ENCODE assay signal across 7 mouse cellular contexts in genomic region chr12:84249217-84249616, GRCm38 (mm10). TPM values are rescaled to one million over a fixed set of nuclear protein-coding genes. Genes with fewer than 3 reads are reported as not detected.
A peak's percentile ranks its signal among the peaks of the same experiment; 100 is the strongest.
DNase-seq lines count a peak whose midpoint lies in the region; ATAC-seq lines count a peak whose summit lies in the region.

No protein-coding gene starts in this region.

- peak; percentile 80 for DNase-seq in ES-CJ7 (ENCODE audit: low read depth, low spot score)
- peak; percentile 50 to 59 for DNase-seq in adrenal gland, adult 18-20 months (ENCODE audit: low spot score in 2 of 2)
- peak; percentile 56 for DNase-seq in embryo, embryonic 11.5 days (ENCODE audit: low read depth, low spot score)
- peak; percentile 77 to 85 for DNase-seq in heart, postnatal 10 days
- peak; percentile 10 to 51 for DNase-seq in layer of hippocampus, postnatal 25 days (ENCODE audit: extremely low spot score in 1 of 2, low spot score in 1 of 2)
- peak; percentile 68 to 73 for DNase-seq in spleen, postnatal 36 days (ENCODE audit: low spot score in 2 of 2)

- peak; percentile 87 for ATAC-seq in megakaryocyte-erythroid progenitor cell, adult 5-6 weeks (replicated peaks; ENCODE audit: low FRiP score, low TSS enrichment, poor library complexity, severe bottlenecking)

- intact Hi-C loops in heart, postnatal 10 days (cut with DNase I) = loop anchor here (1.0 to 10.0 kb wide), 4 partner anchors 31 to 274 kb away; partner anchors contain the start of genes Elmsan1 and Pnma1

RNA-seq across cellular contexts. Expression of gene Elmsan1, which starts 30.5 kb away (rescaled TPM):
- total RNA-seq in adrenal gland, adult 18-20 months (2021) = 10 to 100 TPM; 17.5 to 20.6 TPM
- 10 to 100 TPM; 19.5 to 20.3 TPM for total RNA-seq in heart, postnatal 10 days (2021)
- total RNA-seq in layer of hippocampus, postnatal 25 days (2021) = 10 to 100 TPM; 21.0 to 21.7 TPM
- total RNA-seq in megakaryocyte-erythroid progenitor cell, adult 5-6 weeks (2014; fragmentation: Nextera tagmentation) = 29.6 and 42.1 TPM in 2 replicates
- 12.9 and 13.2 TPM in 2 replicates for total RNA-seq in megakaryocyte-erythroid progenitor cell, adult 5-6 weeks (2017)

RNA-seq across cellular contexts. Expression of gene Ptgr2, which starts 35.8 kb away (rescaled TPM):
- 100 to 1,000 TPM in 1 of 2 experiments, 10 to 100 TPM in 1; 82.5 to 110 TPM for total RNA-seq in adrenal gland, adult 18-20 months (2021)
- 100 to 1,000 TPM; 155 to 176 TPM for total RNA-seq in heart, postnatal 10 days (2021)
- 10 to 100 TPM; 38.0 to 41.3 TPM for total RNA-seq in layer of hippocampus, postnatal 25 days (2021)
- total RNA-seq in megakaryocyte-erythroid progenitor cell, adult 5-6 weeks (2014; fragmentation: Nextera tagmentation) = 35.1 and 43.9 TPM in 2 replicates
- total RNA-seq in megakaryocyte-erythroid progenitor cell, adult 5-6 weeks (2017) = 72.3 and 96.3 TPM in 2 replicates

Comparison
In these comparisons a context has a peak if more than half of its experiments do, and no peak if none do; other contexts are left out.
1. Peak in every context shown above with its lines: DNase-seq and ATAC-seq.
2. DNase-seq: peak in every context shown above with its lines; median percentile 81 in heart, postnatal 10 days; 80 in ES-CJ7; 70 in spleen, postnatal 36 days; 56 in embryo, embryonic 11.5 days; 54 in adrenal gland, adult 18-20 months; 30 in layer of hippocampus, postnatal 25 days.